Mouse (Mus musculus): Measurements from ENCODE around the gene Sde2. TPM values are rescaled to one million over a fixed set of nuclear protein-coding genes. Genes with fewer than 3 reads are reported as not detected.
A peak's percentile ranks its signal among the peaks of the same experiment; 100 is the strongest.
"Not testable (repeated sequence)": the region's sequence is repeated elsewhere in the genome, so short reads cannot be mapped to it uniquely, and the experiment has no call there.

The Sde2 gene
- polyA plus RNA-seq, 1 experiment = 11.2 TPM

DNA sequence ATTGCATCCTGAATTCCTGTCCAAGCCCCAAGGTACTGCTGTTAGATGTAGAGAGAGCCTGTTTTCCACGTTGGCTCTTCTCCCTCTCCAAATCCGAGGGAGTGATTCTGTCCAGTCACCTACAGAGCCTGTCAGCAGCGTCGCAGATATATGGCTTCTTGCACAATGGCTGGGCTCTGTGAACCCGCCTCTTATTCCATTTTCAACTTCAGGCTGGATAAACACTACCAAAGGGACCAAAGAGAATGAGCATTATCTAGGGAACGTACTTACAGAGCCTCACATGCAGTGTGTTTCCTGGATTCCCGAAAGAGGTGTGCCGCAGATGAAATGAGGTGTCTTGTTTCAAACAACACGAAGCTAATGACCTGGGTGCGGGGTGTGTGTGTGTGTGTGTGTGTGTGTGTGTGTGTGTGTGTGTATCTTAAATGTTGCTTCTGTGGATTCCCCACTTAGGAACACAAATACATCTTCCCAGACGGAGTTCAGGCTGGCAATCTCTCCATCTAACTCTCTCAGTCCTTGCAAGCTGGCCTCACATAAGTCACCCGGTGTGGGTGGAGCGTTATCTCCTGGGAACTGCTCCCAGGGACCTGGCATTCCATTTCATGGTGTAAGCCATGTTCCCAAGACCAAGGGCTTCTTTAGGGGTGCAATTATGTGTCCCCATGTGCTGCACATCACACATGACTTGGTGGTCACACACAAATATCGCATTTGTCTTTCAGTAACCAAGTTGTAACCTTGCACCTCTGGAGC is 20.2 kb upstream of the Sde2 start:
- peak; percentile 77 for DNase-seq (ENCODE audit: low read depth)

DNA sequence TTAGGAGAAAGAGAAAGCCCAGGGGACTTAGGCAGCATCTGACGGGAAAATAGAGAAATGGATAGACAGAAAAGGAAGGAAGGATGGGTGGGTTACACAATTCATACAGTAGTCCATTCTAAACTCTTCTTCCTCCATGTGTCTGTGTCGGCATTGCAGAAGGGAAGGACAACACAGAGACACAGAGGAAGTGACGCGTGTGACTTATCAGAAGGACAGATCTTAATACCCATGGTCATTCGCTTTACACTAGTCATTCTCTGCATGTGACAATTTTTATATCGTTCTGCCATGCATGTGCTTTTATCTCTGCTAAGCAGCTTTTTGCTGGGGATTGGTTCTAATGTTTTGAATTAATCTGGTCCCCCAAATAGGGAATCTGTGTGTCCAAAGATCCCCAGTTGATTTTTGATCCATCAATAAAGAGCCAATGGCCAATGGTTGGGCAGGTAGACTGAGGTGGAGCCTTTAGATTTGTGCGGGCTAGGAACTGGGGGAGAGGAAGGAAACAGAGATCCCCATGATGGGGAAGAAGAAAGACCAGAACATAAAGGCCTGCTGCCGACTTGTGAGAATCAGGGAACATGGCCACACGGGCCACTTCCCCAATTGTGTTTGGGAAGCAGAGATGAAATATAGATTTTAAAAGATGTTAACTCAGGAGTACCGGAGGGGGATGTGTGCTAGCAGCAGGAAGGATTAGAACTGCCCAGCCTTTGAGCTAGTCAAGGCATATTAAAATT is 15.5 kb upstream of the Sde2 start:
- DNase-seq (ENCODE audit: low read depth) = no peak

GRCm38 (mm10) chr1:180836467-180836866 is 14.5 kb upstream of the Sde2 start:
- not testable (repeated sequence) for DNase-seq (ENCODE audit: low read depth)

GRCm38 (mm10) chr1:180837186-180837585 is 13.7 kb upstream of the Sde2 start:
- no peak for DNase-seq (ENCODE audit: low read depth)

GRCm38 (mm10) chr1:180838014-180838413 is 12.9 kb upstream of the Sde2 start:
- DNase-seq (ENCODE audit: low read depth) = no peak

DNA sequence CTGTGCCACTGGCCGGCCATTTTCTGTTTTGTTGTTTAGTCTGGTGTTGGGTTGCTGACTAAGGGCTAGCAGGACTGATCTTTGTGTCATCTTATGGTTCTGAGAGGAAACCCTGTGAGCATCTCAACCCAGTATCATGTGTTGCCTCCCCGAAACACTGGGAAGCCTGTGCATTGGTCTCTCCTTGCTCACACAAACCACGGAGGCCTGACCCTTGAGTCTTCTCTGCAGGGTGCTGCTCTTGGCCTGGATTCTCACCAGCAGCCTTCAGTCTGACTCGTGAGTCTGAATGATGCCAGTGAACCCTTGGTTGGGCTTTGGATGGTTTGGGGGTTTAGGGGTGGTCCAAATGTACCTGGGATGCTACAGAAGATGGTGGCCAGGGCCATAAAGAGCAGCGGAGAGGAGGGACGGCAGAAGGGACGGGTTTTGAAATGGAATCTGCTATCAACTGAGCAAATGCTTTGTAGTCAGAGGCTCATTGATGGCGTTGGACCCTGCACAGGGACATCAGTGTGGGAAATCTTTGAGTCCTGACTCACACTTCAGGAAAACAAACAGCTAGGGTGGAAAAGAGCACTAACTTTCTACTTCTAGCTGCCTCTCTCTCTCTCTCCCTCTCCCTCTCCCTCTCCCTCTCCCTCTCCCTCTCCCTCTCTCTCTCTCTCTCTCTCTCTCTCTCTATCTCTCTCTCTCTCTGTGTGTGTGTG is 11.6 kb upstream of the Sde2 start:
- no peak for DNase-seq (ENCODE audit: low read depth)

GRCm38 (mm10) chr1:180841561-180842300 is 9.2 kb upstream of the Sde2 start:
- no peak for DNase-seq (ENCODE audit: low read depth)

DNA sequence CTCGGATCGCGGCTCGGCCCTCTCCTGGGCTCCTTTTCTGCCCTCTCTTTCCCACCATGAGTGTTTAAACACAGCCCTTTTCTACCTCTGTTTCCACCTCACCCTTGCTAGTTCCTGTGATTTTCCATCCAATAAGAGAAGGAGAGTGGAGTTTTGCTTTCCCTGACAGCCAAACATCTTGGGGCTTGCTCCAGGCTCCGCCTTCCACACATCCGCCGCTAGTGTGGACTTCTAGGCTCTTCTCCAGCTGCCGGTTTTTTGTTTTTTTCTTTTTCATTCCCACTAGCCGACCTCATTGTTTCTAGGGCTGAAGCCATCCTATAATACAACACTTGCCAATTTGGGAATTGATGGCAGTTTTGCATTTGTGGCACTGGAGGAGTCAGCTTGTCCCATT is 2.8 kb upstream of the Sde2 start:
- no peak for DNase-seq (ENCODE audit: low read depth)

DNA sequence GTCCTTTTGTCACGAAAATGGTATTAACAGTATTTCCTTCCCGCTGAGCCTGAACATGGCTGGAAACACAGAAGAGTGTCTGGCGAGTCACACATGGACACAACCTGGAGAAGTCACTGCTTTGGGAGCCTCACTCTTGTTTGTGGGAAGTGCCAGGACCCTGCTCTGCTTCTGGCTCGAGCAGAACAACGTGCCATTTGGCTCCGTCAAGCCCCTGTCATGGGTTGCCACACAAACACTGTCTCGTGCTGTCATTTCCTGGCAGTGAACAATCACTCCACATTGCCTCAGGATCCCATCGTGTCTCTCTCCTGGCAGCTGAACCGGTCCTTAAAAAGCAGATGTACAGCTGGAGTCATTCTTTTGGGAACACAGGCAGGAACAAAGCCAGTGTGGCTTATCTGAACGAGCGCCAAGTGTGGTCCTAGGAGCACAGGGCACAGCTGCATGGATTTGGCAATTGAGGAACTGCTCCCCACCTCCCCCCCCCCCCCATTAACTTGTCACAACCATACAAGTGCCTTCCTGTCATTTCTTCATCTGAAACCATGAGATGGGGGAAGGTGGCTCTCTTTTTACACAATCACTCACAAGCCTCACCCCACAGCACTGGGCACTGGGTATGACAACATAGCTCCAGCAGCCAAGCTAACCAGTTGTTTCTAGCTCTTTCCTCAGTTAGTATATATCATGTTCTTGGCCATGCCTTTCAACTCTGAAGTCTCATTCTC is 2.3 kb upstream of the Sde2 start:
- peak; percentile 81 for DNase-seq (ENCODE audit: low read depth)

DNA sequence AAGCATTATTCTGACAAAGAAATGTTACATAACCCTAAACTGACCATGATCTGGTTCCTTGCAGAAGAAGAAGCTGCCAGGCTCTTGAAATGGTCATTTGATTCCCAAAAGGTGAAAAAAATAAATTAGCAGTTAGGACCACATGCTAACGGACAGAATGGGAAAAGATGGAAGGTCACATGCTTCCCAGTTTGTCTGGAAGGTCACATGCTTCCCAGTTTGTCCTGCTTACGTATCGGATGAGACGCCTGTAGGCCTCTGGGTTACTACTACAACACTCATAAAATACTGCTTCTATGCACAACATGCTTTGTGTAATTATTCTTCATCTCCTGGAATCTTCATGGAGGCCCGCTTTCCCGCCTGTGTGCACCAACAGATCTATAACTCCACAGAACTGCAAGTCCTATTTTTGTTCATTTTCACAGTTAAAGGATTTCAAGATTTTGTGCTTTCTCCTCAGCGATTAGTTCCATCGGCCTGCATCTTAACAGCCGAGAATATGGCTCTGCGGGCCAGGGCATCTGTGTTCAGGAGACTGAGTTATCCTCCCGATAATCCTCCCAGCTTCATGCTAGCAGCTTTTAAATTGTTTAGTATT is 1.1 kb upstream of the Sde2 start:
- DNase-seq (ENCODE audit: low read depth) = no peak

DNA sequence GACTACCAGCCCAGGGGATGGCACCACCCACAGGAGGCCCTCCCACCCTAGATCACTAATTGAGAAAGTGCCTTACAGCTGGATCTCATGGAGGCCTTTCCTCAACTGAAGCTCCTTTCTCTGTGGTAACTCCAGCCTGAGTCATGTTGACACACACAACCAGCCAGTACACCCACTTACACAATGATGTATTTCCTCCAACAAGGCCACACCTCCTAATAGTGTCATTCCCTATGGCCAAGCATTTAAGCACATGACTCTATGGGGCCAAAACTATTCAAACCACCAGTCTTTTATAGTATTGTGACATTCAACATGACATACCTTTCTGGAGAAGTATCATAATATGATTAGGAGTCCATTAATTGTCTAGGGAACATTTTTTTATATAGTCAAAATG is 7.8 kb downstream of the Sde2 start:
- no peak for DNase-seq (ENCODE audit: low read depth)

- no peak for DNase-seq (ENCODE audit: low read depth)
Measured at GRCm38 (mm10) chr1:180860030-180860429, 9.1 kb downstream of the Sde2 start.

GRCm38 (mm10) chr1:180863606-180864005 is 12.7 kb downstream of the Sde2 start:
- no peak for DNase-seq (ENCODE audit: low read depth)

DNA sequence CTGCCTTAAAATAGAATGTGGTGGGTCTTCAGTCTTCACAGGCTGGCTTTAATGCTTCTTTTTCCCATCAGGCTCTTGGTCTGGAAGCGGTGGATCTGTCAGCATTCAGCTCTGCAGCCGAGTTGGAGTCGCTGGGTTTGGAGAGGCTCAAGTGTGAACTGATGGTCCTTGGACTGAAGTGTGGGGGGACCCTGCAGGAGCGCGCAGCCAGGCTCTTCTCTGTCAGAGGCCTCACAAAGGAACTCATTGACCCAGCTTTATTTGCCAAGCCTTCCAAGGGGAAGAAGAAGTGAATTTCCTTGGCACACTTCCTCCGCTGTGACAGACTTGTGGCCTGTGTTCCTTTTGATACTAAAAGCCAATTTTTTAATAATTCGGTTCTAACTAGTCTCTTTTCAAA is 15.1 kb downstream of the Sde2 start:
- DNase-seq (ENCODE audit: low read depth) = no peak

DNA sequence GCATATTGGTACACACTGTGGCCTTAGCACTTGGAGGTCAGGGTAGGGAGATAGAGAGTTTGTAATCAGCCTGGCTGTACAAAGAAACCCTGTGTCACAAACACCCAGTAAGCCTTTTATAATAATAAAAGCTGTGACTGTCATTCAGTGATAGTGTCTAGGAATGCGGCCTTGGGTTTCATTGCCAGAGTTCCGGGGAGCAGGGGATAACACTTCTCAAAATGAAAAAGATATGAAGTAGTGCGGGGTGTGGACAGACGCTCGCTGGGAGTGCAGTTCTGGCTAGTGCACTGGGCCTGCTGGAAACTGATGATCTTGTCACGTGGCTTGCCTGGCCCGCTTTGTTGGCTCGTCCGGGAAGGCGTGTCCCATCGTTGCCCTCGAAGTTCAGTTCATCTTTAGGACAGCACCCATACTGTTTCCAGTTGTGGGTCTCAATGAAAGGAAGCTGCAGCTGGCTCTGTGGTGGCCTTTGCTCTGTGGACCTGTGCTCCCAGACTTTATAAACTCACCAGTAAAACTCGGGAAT is 19.3 kb downstream of the Sde2 start:
- no peak for DNase-seq (ENCODE audit: low read depth)

DNA sequence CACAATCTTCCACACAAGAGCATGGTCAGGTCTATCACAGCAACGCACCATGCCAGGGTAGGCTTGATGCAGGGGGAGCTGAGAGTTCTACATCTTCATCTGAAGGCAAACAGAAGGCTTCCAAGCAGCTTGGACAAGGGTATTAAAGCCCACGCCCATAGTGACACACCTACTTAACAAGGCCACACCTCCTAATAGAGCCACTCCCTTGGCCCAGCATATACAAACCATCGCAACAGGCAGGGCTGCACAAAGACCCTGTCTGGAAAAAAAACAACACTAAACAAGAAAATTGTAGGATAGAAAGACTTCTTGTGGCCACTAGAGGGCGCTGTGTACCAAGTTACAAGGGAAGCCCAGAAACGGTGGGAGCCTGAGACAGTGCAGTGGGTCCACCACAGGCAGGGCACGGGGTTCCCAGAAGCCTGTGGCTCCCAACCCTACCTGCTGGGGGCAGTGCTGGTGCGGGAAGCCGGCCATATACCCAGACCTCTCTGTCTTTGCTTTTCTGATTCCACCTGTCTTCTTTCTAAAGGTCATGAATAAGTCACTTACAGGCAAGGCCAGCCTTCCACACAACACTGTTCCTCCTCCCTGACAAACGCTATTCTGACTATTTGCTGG is 23.0 kb downstream of the Sde2 start:
- DNase-seq (ENCODE audit: low read depth) = no peak

GRCm38 (mm10) chr1:180874615-180875014 is 23.7 kb downstream of the Sde2 start:
- DNase-seq (ENCODE audit: low read depth) = no peak

GRCm38 (mm10) chr1:180875126-180875525 is 24.2 kb downstream of the Sde2 start:
- no peak for DNase-seq (ENCODE audit: low read depth)

- no peak for DNase-seq (ENCODE audit: low read depth)
Measured at GRCm38 (mm10) chr1:180877466-180877865, 26.5 kb downstream of the Sde2 start.

DNA sequence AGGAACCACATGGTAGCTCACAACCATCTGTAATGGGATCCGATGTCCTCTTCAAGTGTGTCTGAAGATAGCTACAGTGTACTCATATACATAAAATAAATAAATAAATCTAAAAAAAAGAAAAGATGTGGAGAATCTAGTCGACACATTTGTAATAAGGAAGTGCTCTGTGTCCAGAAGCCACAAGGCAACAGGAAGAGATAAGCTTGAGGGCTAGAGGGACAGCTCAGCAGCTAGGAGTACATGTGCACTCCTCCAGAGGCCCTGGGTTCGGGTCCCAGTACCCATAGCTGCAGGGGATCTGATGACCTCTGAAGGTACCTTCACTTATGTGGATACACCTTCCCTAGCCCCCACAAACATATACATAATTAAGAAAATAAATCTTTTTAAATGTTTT is 30.8 kb downstream of the Sde2 start:
- DNase-seq (ENCODE audit: low read depth) = no peak

Measured in gonadal fat pad, adult 2 months (tissue).